Mouse (Mus musculus): ENCODE results near the gene Npdc1. TPM values are rescaled to one million over a fixed set of nuclear protein-coding genes. Genes with fewer than 3 reads are reported as not detected.

The Npdc1 gene
- polyA plus RNA-seq, 1 experiment from 2014 or later = 42.2 TPM

DNA sequence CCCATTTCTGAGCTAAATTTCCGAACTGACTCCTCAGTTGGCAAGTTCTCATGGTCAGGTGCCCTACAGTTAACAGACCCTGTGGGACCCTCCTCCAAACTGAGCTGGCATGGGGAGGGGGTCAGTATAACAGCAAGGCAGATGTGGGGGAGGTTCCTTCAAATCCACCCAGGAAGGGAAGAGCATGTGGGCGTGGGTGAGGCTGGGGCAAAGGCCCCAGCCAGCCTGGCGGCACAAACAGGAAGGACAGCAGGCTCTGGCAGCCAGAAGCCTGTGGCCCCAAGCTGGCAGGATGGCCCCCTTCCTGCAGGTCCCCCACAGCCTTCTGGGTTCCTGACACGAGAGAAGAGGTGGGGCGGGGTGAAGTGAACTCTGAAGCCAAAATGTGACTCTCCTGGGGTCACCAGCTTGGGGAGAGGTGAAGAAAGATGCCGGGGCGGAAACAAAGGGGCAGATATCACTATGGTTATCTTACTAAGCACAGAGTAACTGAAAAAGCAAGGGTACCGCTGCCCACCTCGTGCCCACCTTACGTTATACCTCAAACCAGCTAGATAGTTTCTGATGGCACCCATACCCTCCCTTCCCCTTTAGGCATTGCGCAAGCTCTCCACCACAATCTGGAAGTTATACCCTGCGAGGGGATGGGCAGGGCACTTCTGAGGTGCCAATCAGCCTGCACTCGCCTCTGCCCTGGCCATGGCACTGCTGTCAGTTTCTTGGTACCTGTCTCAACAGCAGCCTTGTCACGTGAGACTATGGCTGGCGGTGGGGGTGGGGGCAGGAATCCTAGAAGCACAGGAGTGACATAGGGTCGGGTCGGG lies 23.6 kb downstream of the Npdc1 start, which contains the start of gene Fut7:
TSS of gene Fut7 (plus strand) at position 681 of the 824 bp plus-strand sequence.
- WGBS = 60% methylated on average over 17 of the region's 17 CpGs
- no peak within 1 kb of the TSS for H3K9ac ChIP-seq (ENCODE audit: low read length)
- ATAC-seq (replicated peaks; ENCODE audit: low FRiP score, low TSS enrichment, low read depth) = no peak

DNA sequence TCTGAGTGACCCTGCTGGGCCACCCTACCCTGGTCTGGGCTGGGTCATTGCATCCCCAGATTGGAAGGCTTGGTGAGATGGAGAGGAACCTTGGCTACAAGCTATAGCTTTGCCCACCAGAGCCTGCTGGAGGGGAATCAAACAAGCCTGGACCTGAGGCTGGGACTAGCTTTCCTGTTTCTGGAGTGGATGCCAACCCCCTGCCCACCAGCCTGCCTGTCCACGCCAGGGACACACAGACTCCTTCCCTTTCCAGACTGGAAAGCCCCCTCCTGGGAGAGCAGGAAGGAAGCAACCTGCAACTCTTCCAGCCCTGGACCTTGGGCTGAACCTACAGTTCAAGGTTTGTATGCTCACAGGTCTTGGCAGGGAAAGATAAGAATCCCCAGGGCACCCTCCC lies 24.5 kb downstream of the Npdc1 start:
- DNase-seq (ENCODE audit: low spot score) (no peak), ATAC-seq (replicated peaks; ENCODE audit: low FRiP score, low TSS enrichment, low read depth) (no peak)
- H3K4me3 ChIP-seq (ENCODE audit: low read depth, low read length) = no peak overlapping the region
- no peaks in the 10 kb centered on the region for H3K4me1 ChIP-seq (replicated peaks; ENCODE audit: control insufficient read depth, insufficient read depth, low read length)
- H3K36me3 ChIP-seq (ENCODE audit: control insufficient read depth, insufficient read depth, low read length) = no peaks in the 10 kb centered on the region
- H3K4me2 ChIP-seq (ENCODE audit: low read length) = no peak overlapping the region
- peaks cover 19% of the 10 kb centered on the region for H3K27me3 ChIP-seq (replicated peaks; ENCODE audit: control insufficient read depth, insufficient read depth, low read length)
- no peak overlapping the region for H3K27ac ChIP-seq (ENCODE audit: low read depth)
- no peak overlapping the region for H3K9ac ChIP-seq (ENCODE audit: low read length)
- no peaks in the 10 kb centered on the region for H3K9me3 ChIP-seq (ENCODE audit: control insufficient read depth, low read length)
- WGBS = 53% methylated on average over 1 of the region's 1 CpGs

More for the DNA sequence above, 23.6 kb downstream of the Npdc1 start, which contains the start of gene Fut7:
- Histone ChIP-seq H3K4me1 (replicated peaks; ENCODE audit: control insufficient read depth, insufficient read depth, low read length) (no peaks in the 10 kb centered on the region), H3K36me3 (ENCODE audit: control insufficient read depth, insufficient read depth, low read length) (no peaks in the 10 kb centered on the region), H3K9me3 (ENCODE audit: control insufficient read depth, low read length) (no peaks in the 10 kb centered on the region), H3K27me3 (replicated peaks; ENCODE audit: control insufficient read depth, insufficient read depth, low read length) (peaks cover 19% of the 10 kb centered on the region), H3K27ac (ENCODE audit: low read depth) (no peak within 1 kb of the TSS), H3K4me3 (ENCODE audit: low read depth, low read length) (no peak within 1 kb of the TSS), H3K4me2 (ENCODE audit: low read length) (no peak within 1 kb of the TSS)
- DNase-seq (ENCODE audit: low spot score) = no peak

DNA sequence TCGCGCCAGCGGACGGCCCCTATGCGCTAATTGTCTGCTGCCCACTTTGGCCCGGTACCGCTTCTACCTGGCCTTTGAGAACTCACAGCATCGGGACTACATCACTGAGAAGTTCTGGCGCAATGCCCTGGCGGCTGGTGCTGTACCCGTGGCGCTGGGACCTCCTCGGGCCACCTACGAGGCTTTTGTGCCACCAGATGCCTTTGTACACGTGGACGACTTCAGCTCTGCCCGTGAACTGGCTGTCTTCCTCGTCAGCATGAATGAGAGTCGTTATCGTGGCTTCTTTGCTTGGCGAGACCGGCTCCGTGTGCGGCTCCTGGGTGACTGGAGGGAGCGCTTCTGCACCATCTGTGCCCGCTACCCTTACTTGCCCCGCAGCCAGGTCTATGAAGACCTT lies 26.3 kb downstream of the Npdc1 start:
- H3K4me3 ChIP-seq (ENCODE audit: low read depth, low read length) = no peak overlapping the region
- no peak overlapping the region for H3K9ac ChIP-seq (ENCODE audit: low read length)
- H3K4me2 ChIP-seq (ENCODE audit: low read length) = no peak overlapping the region
- no peak for DNase-seq (ENCODE audit: low spot score)
- 58% methylated on average over 27 of the region's 27 CpGs for WGBS
- H3K27me3 ChIP-seq (replicated peaks; ENCODE audit: control insufficient read depth, insufficient read depth, low read length) = peaks cover 22% of the 10 kb centered on the region
- H3K27ac ChIP-seq (ENCODE audit: low read depth) = no peak overlapping the region
- no peak for ATAC-seq (replicated peaks; ENCODE audit: low FRiP score, low TSS enrichment, low read depth)
- no peaks in the 10 kb centered on the region for H3K36me3 ChIP-seq (ENCODE audit: control insufficient read depth, insufficient read depth, low read length)
- no peaks in the 10 kb centered on the region for H3K9me3 ChIP-seq (ENCODE audit: control insufficient read depth, low read length)
- no peaks in the 10 kb centered on the region for H3K4me1 ChIP-seq (replicated peaks; ENCODE audit: control insufficient read depth, insufficient read depth, low read length)

DNA sequence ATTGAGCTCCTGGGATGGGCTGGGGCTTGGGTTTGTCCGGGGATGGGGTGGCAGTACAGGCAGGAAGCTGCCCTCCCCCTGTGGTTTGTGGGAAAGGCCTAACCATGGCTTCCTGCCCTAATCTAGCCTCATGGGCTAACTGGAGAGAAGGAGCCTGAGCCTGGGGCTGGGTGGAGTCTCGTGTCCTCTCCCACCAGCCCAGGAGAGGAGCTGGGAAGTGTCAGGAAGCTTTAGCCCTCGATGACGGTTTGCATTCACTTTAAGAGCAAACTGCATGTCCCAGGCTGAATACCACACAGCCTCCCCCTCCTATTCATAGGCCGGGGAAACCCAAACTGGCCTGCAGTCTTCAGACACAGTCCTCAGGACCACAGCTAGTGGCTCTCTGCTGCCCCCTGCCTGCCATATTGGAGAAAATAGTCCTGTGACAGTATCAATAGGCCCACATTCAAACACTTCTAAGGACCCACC lies 27.6 kb downstream of the Npdc1 start:
- no peak overlapping the region for H3K4me3 ChIP-seq (ENCODE audit: low read depth, low read length)
- no peaks in the 10 kb centered on the region for H3K36me3 ChIP-seq (ENCODE audit: control insufficient read depth, insufficient read depth, low read length)
- H3K27me3 ChIP-seq (replicated peaks; ENCODE audit: control insufficient read depth, insufficient read depth, low read length) = peaks cover 22% of the 10 kb centered on the region
- no peak overlapping the region for H3K9ac ChIP-seq (ENCODE audit: low read length)
- DNase-seq (ENCODE audit: low spot score) (peak; percentile 84), ATAC-seq (replicated peaks; ENCODE audit: low FRiP score, low TSS enrichment, low read depth) (no peak)
- H3K9me3 ChIP-seq (ENCODE audit: control insufficient read depth, low read length) = no peaks in the 10 kb centered on the region
- H3K4me2 ChIP-seq (ENCODE audit: low read length) = no peak overlapping the region
- H3K4me1 ChIP-seq (replicated peaks; ENCODE audit: control insufficient read depth, insufficient read depth, low read length) = no peaks in the 10 kb centered on the region
- WGBS = 37% methylated on average over 5 of the region's 5 CpGs
- H3K27ac ChIP-seq (ENCODE audit: low read depth) = no peak overlapping the region

DNA sequence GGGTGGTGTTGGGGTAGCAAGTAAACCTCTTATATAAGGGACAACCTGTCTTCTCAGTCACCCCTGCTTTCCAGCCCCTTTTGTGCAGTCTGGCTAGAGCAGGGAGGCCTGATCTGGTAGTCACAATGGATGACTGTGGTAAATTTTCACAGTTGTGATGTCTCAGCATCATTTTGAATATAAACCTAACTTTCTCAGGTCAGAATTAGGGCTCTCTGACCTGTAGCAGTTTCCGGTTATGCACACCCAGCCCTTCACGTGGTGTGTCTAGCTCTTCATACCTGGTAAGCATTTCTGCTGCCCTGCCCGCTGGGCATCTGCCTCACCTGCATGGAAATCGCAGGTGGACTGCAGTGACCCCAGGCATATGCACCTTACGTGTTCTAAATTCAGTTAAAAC lies 28.1 kb downstream of the Npdc1 start:
- H3K4me1 ChIP-seq (replicated peaks; ENCODE audit: control insufficient read depth, insufficient read depth, low read length) = no peaks in the 10 kb centered on the region
- no peak overlapping the region for H3K4me3 ChIP-seq (ENCODE audit: low read depth, low read length)
- H3K27me3 ChIP-seq (replicated peaks; ENCODE audit: control insufficient read depth, insufficient read depth, low read length) = peaks cover 22% of the 10 kb centered on the region
- H3K9ac ChIP-seq (ENCODE audit: low read length) = no peak overlapping the region
- no peak for DNase-seq (ENCODE audit: low spot score)
- H3K36me3 ChIP-seq (ENCODE audit: control insufficient read depth, insufficient read depth, low read length) = no peaks in the 10 kb centered on the region
- H3K4me2 ChIP-seq (ENCODE audit: low read length) = no peak overlapping the region
- H3K9me3 ChIP-seq (ENCODE audit: control insufficient read depth, low read length) = no peaks in the 10 kb centered on the region
- no peak overlapping the region for H3K27ac ChIP-seq (ENCODE audit: low read depth)
- 86% methylated on average over 5 of the region's 5 CpGs for WGBS
- no peak for ATAC-seq (replicated peaks; ENCODE audit: low FRiP score, low TSS enrichment, low read depth)

DNA sequence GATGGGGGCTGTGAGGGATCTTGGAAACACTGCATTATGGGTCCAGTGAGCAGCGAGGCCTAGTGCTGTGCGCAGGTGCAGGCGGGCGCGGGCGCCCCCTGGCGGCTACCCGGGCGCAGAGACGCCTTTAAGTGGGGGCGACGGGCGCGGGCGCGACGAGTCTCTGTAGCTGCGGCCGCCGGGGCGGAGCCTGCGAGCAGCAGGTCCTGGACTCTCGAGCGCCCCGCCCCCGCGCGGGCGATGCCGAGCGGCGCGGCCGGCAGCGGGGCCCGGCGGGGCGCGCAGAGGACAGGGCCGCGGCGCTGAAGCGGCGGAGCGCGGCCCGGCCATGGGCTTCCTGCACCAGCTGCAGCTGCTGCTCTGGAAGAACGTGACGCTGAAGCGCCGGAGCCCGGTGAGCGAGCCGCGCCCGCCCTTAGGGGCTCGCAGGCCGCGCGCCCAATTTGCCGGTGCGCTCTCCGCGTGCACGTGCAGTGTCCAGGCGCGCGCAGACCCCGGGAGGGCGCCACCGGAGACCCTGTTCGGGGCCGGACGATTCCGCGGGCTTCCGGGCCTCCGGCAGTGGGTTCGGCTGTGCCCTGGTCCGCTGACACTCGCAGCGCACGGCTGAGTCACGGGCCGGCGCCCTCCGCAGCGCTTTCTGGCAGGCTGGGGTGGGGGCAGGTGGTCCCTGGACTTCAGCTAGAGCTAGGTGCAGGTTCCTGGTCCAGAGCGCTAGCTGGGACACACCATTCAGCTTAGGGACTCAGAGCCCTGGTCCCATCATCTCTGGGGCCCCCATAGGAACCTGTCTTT lies 29.5 kb downstream of the Npdc1 start, which contains the start of gene Abca2:
TSS of gene Abca2 (plus strand) at position 262 of the 795 bp plus-strand sequence.
- H3K36me3 ChIP-seq (ENCODE audit: control insufficient read depth, insufficient read depth, low read length) = no peaks in the 10 kb centered on the region
- H3K27ac ChIP-seq (ENCODE audit: low read depth) = no peak within 1 kb of the TSS
- ATAC-seq (replicated peaks; ENCODE audit: low FRiP score, low TSS enrichment, low read depth) (peak; percentile 88), DNase-seq (ENCODE audit: low spot score) (peak; percentile 90)
- H3K9ac ChIP-seq (ENCODE audit: low read length) = peak within 1 kb of the TSS; percentile 66
- H3K27me3 ChIP-seq (replicated peaks; ENCODE audit: control insufficient read depth, insufficient read depth, low read length) = peaks cover 20% of the 10 kb centered on the region
- H3K4me1 ChIP-seq (replicated peaks; ENCODE audit: control insufficient read depth, insufficient read depth, low read length) = no peaks in the 10 kb centered on the region
- peak within 1 kb of the TSS; percentile 62 for H3K4me3 ChIP-seq (ENCODE audit: low read depth, low read length)
- peak within 1 kb of the TSS; percentile 82 for H3K4me2 ChIP-seq (ENCODE audit: low read length)
- no peaks in the 10 kb centered on the region for H3K9me3 ChIP-seq (ENCODE audit: control insufficient read depth, low read length)
- under 1% methylated on average over 75 of the region's 89 CpGs for WGBS

DNA sequence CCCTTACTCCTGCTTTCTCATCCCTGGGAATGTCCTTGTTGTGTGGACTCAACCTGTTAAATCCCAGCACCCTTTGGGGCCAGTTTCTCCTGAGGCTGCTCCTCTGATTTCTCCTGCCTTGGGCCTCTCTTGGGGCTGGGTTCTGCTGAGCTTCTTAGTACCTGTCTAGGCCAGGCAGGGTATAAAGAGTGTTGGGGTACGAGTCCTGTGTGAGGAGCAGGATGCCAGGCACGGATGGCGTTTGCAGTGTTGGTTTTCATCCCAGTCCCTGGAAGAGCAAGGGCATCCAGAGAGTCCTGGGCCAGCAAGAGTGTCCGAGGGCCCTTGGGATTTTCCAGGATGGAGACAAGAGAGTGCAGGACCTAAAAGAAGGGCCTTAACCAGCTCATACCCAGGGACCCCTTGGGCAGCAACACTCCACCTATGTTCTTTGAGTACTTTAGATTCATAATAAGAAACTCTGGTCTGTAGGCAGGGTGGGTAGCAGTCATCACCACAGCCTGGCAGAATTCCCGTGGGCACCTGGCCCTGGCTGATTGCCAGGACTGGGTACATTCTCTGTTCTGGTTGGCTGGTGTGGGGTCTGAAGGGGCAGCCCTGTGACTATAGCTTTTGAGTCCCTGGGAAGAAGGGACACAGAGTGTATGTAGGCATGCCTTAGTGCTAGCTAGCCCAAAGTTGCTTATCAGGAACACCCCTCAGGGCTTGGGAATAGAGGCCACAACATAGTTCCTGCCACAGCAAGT lies 30.5 kb downstream of the Npdc1 start:
- no peaks in the 10 kb centered on the region for H3K4me1 ChIP-seq (replicated peaks; ENCODE audit: control insufficient read depth, insufficient read depth, low read length)
- peak overlapping the region; percentile 82 for H3K4me2 ChIP-seq (ENCODE audit: low read length)
- H3K27me3 ChIP-seq (replicated peaks; ENCODE audit: control insufficient read depth, insufficient read depth, low read length) = peaks cover 17% of the 10 kb centered on the region
- H3K36me3 ChIP-seq (ENCODE audit: control insufficient read depth, insufficient read depth, low read length) = no peaks in the 10 kb centered on the region
- H3K4me3 ChIP-seq (ENCODE audit: low read depth, low read length) = no peak overlapping the region; the same call in 1 of the 2 replicates
- no peaks in the 10 kb centered on the region for H3K9me3 ChIP-seq (ENCODE audit: control insufficient read depth, low read length)
- peak; percentile 59 for DNase-seq (ENCODE audit: low spot score)
- no peak overlapping the region for H3K9ac ChIP-seq (ENCODE audit: low read length)
- H3K27ac ChIP-seq (ENCODE audit: low read depth) = no peak overlapping the region
- 71% methylated on average over 5 of the region's 5 CpGs for WGBS
- no peak for ATAC-seq (replicated peaks; ENCODE audit: low FRiP score, low TSS enrichment, low read depth)

Measured in intestine, embryonic 14.5 days (tissue).